Comparison of ENCODE assay signal across 17 mouse cellular contexts in the genomic region with DNA sequence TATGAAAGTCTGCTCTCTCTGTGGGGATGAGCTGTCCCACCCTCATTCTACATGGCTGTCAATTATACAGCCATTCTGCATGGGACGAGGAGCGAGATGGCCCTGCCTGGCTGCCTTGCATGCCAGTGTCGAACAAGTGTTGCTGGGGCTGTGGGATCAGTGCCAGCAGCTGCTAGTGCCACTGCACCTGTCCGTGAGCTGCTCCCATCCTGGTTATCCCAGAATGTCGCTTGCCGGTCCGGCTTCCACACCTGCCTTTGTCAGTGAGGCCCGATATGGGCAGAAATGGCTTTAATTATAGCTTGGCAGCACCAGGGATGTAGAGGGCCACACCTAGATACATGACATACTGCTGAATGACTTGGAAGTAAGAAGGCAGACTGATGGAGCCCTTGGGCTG. TPM values are rescaled to one million over a fixed set of nuclear protein-coding genes. Genes with fewer than 3 reads are reported as not detected.
DNase-seq lines count a peak whose midpoint lies in the region; ATAC-seq and TF ChIP-seq lines count a peak whose summit lies in the region.
"Had no signal": no experiment of that assay in that cellular context is flagged by ENCODE, and none has a peak within 500 bp of the region (broad histone marks: within the 10 kb centered on the region; RNA-seq: fewer than 3 reads in every experiment).

No protein-coding gene starts in this region.

- DNase-seq in heart, adult 18-20 months = no peak
- DNase-seq in neural tube, embryonic 10.5 days (ENCODE audit: extremely low spot score, low spot score) = no peak
- no peak for DNase-seq in thymus, postnatal 4 days
- no peak for DNase-seq in midbrain, postnatal 0 days (ENCODE audit: low spot score)
- DNase-seq: adrenal gland, adult 2 months; adrenal gland, postnatal 25 days; cerebellum, adult 18-20 months; cerebellum, postnatal 10 days; gastrocnemius, adult 2 months; gastrocnemius, postnatal 25 days had no signal

- no peak overlapping the region for H3K4me2 ChIP-seq in heart, embryonic 13.5 days
- no peak overlapping the region for H3K4me2 ChIP-seq in neural tube, embryonic 13.5 days
- no peak overlapping the region for H3K4me2 ChIP-seq in limb, embryonic 15.5 days
- no peak overlapping the region for H3K4me2 ChIP-seq in midbrain, postnatal 0 days (ENCODE audit: low read depth, low read length, poor library complexity, severe bottlenecking)

- 0 out of 2 replicates have a peak overlapping the region, but pooled peaks have one; percentile 10 for H3K9ac ChIP-seq in heart, embryonic 13.5 days
- H3K9ac ChIP-seq in neural tube, embryonic 13.5 days = 0 out of 2 replicates have a peak overlapping the region, but pooled peaks have one; percentile 84
- H3K9ac ChIP-seq in limb, embryonic 15.5 days = no peak overlapping the region
- no peak overlapping the region for H3K9ac ChIP-seq in midbrain, postnatal 0 days (replicated peaks; ENCODE audit: low read length, poor library complexity, severe bottlenecking)

- ATAC-seq in heart, embryonic 13.5 days (ENCODE audit: extremely low read depth, insufficient number of reproducible peaks, low FRiP score, low TSS enrichment) = no peak
- ATAC-seq in neural tube, embryonic 13.5 days (ENCODE audit: low read depth) = no peak
- no peak for ATAC-seq in limb, embryonic 15.5 days (ENCODE audit: insufficient number of reproducible peaks, low FRiP score, low TSS enrichment, low read depth)
- no peak for ATAC-seq in midbrain, postnatal 0 days (ENCODE audit: low FRiP score)
- ATAC-seq: forebrain, embryonic 14.5 days; hindbrain, embryonic 16.5 days; inflammation-experienced regulatory T-cells, adult 6 months had no signal

- no peak overlapping the region for H3K4me3 ChIP-seq in heart, embryonic 13.5 days
- no peak overlapping the region for H3K4me3 ChIP-seq in neural tube, embryonic 13.5 days
- H3K4me3 ChIP-seq in limb, embryonic 15.5 days = no peak overlapping the region
- H3K4me3 ChIP-seq in midbrain, postnatal 0 days (ENCODE audit: low read depth, low read length) = no peak overlapping the region
- H3K4me3 ChIP-seq: gastrocnemius, adult 2 months; hindbrain, embryonic 10.5 days had no signal

- H3K36me3 ChIP-seq in heart, embryonic 13.5 days = peaks cover 36% of the 10 kb centered on the region
- H3K36me3 ChIP-seq in neural tube, embryonic 13.5 days = peaks cover 44% of the 10 kb centered on the region
- peaks cover 51% of the 10 kb centered on the region for H3K36me3 ChIP-seq in limb, embryonic 15.5 days
- peaks cover 36% of the 10 kb centered on the region for H3K36me3 ChIP-seq in midbrain, postnatal 0 days (ENCODE audit: insufficient read depth, low read length)

- peaks cover 12% of the 10 kb centered on the region for H3K4me1 ChIP-seq in heart, embryonic 13.5 days
- H3K4me1 ChIP-seq in neural tube, embryonic 13.5 days (replicated peaks) = peaks cover 24% of the 10 kb centered on the region
- peaks cover 21% of the 10 kb centered on the region for H3K4me1 ChIP-seq in limb, embryonic 15.5 days
- peaks cover 13% of the 10 kb centered on the region for H3K4me1 ChIP-seq in midbrain, postnatal 0 days (ENCODE audit: insufficient read depth, low read length)

- no peaks in the 10 kb centered on the region for H3K9me3 ChIP-seq in heart, embryonic 13.5 days
- no peaks in the 10 kb centered on the region for H3K9me3 ChIP-seq in neural tube, embryonic 13.5 days
- no peaks in the 10 kb centered on the region for H3K9me3 ChIP-seq in limb, embryonic 15.5 days
- no peaks in the 10 kb centered on the region for H3K9me3 ChIP-seq in midbrain, postnatal 0 days (ENCODE audit: low read length)
- H3K9me3 ChIP-seq: hindbrain, embryonic 10.5 days had no signal

- no peak for TF ChIP-seq CTCF in midbrain, postnatal 0 days (IDR thresholded peaks at IDR 0.05)

- 87% methylated on average over 8 of the region's 8 CpGs for WGBS in heart, embryonic 13.5 days
- WGBS in neural tube, embryonic 13.5 days = 90% methylated on average over 8 of the region's 8 CpGs
- 87% methylated on average over 8 of the region's 8 CpGs for WGBS in limb, embryonic 15.5 days
- 92% methylated on average over 8 of the region's 8 CpGs for WGBS in midbrain, postnatal 0 days

- H3K27ac ChIP-seq in heart, embryonic 13.5 days (replicated peaks) = no peak overlapping the region
- H3K27ac ChIP-seq in neural tube, embryonic 13.5 days (replicated peaks) = no peak overlapping the region
- peak overlapping the region; percentile 24; the same call in 1 of the 2 replicates for H3K27ac ChIP-seq in limb, embryonic 15.5 days
- no peak overlapping the region for H3K27ac ChIP-seq in midbrain, postnatal 0 days (ENCODE audit: low read depth, low read length)
- H3K27ac ChIP-seq: gastrocnemius, adult 2 months; hindbrain, embryonic 10.5 days had no signal

- no peaks in the 10 kb centered on the region for H3K27me3 ChIP-seq in heart, embryonic 13.5 days (replicated peaks)
- H3K27me3 ChIP-seq in neural tube, embryonic 13.5 days = no peaks in the 10 kb centered on the region
- no peaks in the 10 kb centered on the region for H3K27me3 ChIP-seq in limb, embryonic 15.5 days
- no peaks in the 10 kb centered on the region for H3K27me3 ChIP-seq in midbrain, postnatal 0 days (ENCODE audit: insufficient read depth, low read length)

RNA-seq across cellular contexts. Expression of gene Thop1, which starts 2.5 kb away (rescaled TPM):
- polyA plus RNA-seq in heart, embryonic 13.5 days (2015; fragmentation: Nextera tagmentation; extraction: Ambion mirVana) = 29.1 and 33.8 TPM in 2 replicates
- total RNA-seq in heart, adult 18-20 months (2021) = 10 to 100 TPM; 12.8 to 14.8 TPM
- polyA plus RNA-seq in neural tube, embryonic 13.5 days (2015; fragmentation: Nextera tagmentation; extraction: Ambion mirVana) = 47.4 and 48.4 TPM in 2 replicates
- polyA plus RNA-seq in limb, embryonic 15.5 days (2015; fragmentation: Nextera tagmentation; extraction: Ambion mirVana) = 79.3 and 91.0 TPM in 2 replicates
- 59.9 and 67.1 TPM in 2 replicates for total RNA-seq in midbrain, postnatal 0 days (2014; rRNA removed)
- polyA plus RNA-seq in midbrain, postnatal 0 days (2015; fragmentation: Nextera tagmentation; extraction: Ambion mirVana) = 35.2 and 35.8 TPM in 2 replicates

RNA-seq across cellular contexts. Expression of gene Sgta, which starts 12.3 kb away (rescaled TPM):
- polyA plus RNA-seq in heart, embryonic 13.5 days (2015; fragmentation: Nextera tagmentation; extraction: Ambion mirVana) = 152 and 162 TPM in 2 replicates
- 100 to 1,000 TPM in 1 of 2 experiments, 10 to 100 TPM in 1; 99.5 to 102 TPM for total RNA-seq in heart, adult 18-20 months (2021)
- 283 and 286 TPM in 2 replicates for polyA plus RNA-seq in neural tube, embryonic 13.5 days (2015; fragmentation: Nextera tagmentation; extraction: Ambion mirVana)
- 200 and 204 TPM in 2 replicates for polyA plus RNA-seq in limb, embryonic 15.5 days (2015; fragmentation: Nextera tagmentation; extraction: Ambion mirVana)
- total RNA-seq in midbrain, postnatal 0 days (2014; rRNA removed) = 216 and 236 TPM in 2 replicates
- 325 and 348 TPM in 2 replicates for polyA plus RNA-seq in midbrain, postnatal 0 days (2015; fragmentation: Nextera tagmentation; extraction: Ambion mirVana)

RNA-seq across cellular contexts. Expression of gene Creb3l3, which starts 26.4 kb away (rescaled TPM):
- 0.83 and 1.1 TPM in 2 replicates for polyA plus RNA-seq in heart, embryonic 13.5 days (2015; fragmentation: Nextera tagmentation; extraction: Ambion mirVana)
- total RNA-seq in heart, adult 18-20 months (2021) = under 1 TPM; 0.31 to 0.74 TPM
- 0.27 and 0.90 TPM in 2 replicates for polyA plus RNA-seq in neural tube, embryonic 13.5 days (2015; fragmentation: Nextera tagmentation; extraction: Ambion mirVana)
- 0.73 and 1.5 TPM in 2 replicates for polyA plus RNA-seq in limb, embryonic 15.5 days (2015; fragmentation: Nextera tagmentation; extraction: Ambion mirVana)
- total RNA-seq in midbrain, postnatal 0 days (2014; rRNA removed) = 0.28 and 1.6 TPM in 2 replicates
- 0.62 and 0.81 TPM in 2 replicates for polyA plus RNA-seq in midbrain, postnatal 0 days (2015; fragmentation: Nextera tagmentation; extraction: Ambion mirVana)
- total RNA-seq: gastrocnemius, adult 2 months had no signal
- polyA plus RNA-seq: inflammation-experienced regulatory T-cells, adult 6 months had no signal

RNA-seq across cellular contexts. Expression of gene Map2k2, which starts 33.4 kb away (rescaled TPM):
- polyA plus RNA-seq in heart, embryonic 13.5 days (2015; fragmentation: Nextera tagmentation; extraction: Ambion mirVana) = 150 TPM in 2 replicates
- total RNA-seq in heart, adult 18-20 months (2021) = 100 to 1,000 TPM; 118 to 132 TPM
- 217 and 244 TPM in 2 replicates for polyA plus RNA-seq in neural tube, embryonic 13.5 days (2015; fragmentation: Nextera tagmentation; extraction: Ambion mirVana)
- polyA plus RNA-seq in limb, embryonic 15.5 days (2015; fragmentation: Nextera tagmentation; extraction: Ambion mirVana) = 165 and 167 TPM in 2 replicates
- total RNA-seq in midbrain, postnatal 0 days (2014; rRNA removed) = 256 and 261 TPM in 2 replicates
- 210 and 218 TPM in 2 replicates for polyA plus RNA-seq in midbrain, postnatal 0 days (2015; fragmentation: Nextera tagmentation; extraction: Ambion mirVana)

RNA-seq across cellular contexts. Expression of gene Slc39a3, which starts 35.1 kb away (rescaled TPM):
- 8.0 and 8.2 TPM in 2 replicates for polyA plus RNA-seq in heart, embryonic 13.5 days (2015; fragmentation: Nextera tagmentation; extraction: Ambion mirVana)
- 10 to 100 TPM; 12.8 to 14.2 TPM for total RNA-seq in heart, adult 18-20 months (2021)
- polyA plus RNA-seq in neural tube, embryonic 13.5 days (2015; fragmentation: Nextera tagmentation; extraction: Ambion mirVana) = 40.9 and 44.2 TPM in 2 replicates
- 21.3 and 21.8 TPM in 2 replicates for polyA plus RNA-seq in limb, embryonic 15.5 days (2015; fragmentation: Nextera tagmentation; extraction: Ambion mirVana)
- 115 and 122 TPM in 2 replicates for total RNA-seq in midbrain, postnatal 0 days (2014; rRNA removed)
- polyA plus RNA-seq in midbrain, postnatal 0 days (2015; fragmentation: Nextera tagmentation; extraction: Ambion mirVana) = 50.2 and 54.7 TPM in 2 replicates

Comparison
In these comparisons a context has a peak if more than half of its experiments do, and no peak if none do; other contexts are left out.
1. H3K9ac ChIP-seq: peak in heart, embryonic 13.5 days (single experiment) and neural tube, embryonic 13.5 days (single experiment); none in limb, embryonic 15.5 days (single experiment) and midbrain, postnatal 0 days (single experiment).